Mouse (Mus musculus) spleen, adult 2 months (tissue): ENCODE results near the gene Serpinb9.

Experiments used
- CTCF ChIP-seq: fragments of 200-500 bp; IDR thresholded peaks from 2 replicates; pipeline ENCODE4 v1.5.1; 2011; ENCODE audit warnings: mild to moderate bottlenecking, inconsistent platforms; ENCODE audit not compliant: insufficient read depth, insufficient read length, insufficient replicate concordance; ENCODE audit errors: extremely low read depth
- POLR2A ChIP-seq: fragments of 200-500 bp; IDR thresholded peaks from 2 replicates; pipeline ENCODE4 v1.6.1; 2011; ENCODE audit warnings: low read depth, low read length, inconsistent platforms

- TF ChIP-seq POLR2A (no peak), CTCF (no peak)
Measured at GRCm38 (mm10) chr13:33022371-33022770, 19.3 kb downstream of the Serpinb9 start.
